Mouse (Mus musculus): ENCODE results near the gene Mapk3.

Gene Mapk3

DNA sequence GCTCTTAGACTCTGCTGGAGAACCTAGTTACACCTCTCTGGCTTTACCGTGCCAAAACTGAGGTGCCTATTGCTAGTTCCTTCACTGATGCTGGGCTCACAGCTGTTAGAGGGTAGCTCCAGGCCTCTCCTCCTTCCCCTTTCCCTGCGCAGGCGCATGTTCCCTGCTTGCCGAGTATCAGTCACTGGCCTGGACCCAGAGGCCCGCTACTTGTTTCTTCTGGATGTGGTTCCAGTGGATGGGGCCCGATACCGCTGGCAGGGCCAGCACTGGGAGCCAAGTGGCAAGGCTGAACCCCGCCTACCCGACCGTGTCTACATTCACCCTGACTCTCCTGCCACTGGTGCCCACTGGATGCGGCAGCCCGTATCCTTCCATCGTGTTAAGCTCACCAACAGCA, 23.3 kb downstream of the Mapk3 start:
- no peak for DNase-seq (ENCODE audit: low spot score in 2 of 2)

GRCm38 (mm10) chr7:126784469-126784868, 25.1 kb downstream of the Mapk3 start:
- no peak for DNase-seq (ENCODE audit: low spot score in 2 of 2)

DNA sequence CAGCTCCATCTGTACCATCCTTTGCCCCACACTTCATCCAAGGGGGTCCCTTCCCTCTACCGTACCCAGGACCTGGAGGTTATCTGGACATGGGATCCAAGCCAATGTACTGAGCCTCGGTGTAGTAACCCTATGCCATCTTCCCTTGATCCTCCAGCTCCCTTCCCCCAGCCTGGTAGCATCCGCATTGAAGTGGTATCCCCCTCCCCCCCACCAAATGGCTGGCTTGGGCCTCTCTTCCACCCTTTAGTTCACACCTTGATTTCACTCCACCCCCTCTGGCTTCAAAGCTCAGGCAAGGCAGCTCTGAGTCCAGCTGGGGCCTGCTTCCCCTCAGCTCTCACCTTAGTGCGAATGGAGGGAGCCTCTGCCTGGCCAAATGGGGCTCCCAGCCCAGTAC, 25.7 kb downstream of the Mapk3 start:
- DNase-seq (ENCODE audit: low spot score in 2 of 2) = no peak

DNA sequence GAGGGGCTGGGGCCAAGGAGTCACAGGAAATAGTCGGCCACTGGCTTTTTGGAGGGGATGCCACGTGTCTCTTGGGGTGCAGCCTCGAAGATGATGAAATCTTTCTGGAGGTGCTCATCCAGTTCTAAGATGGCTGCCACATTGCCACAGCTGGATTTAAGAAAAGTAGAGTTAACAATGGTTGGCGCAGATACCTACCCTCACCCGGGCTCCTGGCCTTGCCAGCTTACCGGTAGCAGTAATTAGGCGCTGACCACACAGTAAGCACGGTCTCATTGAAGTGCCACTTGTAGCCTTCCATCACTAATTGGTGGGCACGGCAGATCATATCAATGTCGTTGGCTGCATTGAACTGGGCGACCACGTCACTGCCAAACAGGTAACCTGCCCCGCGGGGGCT, 26.7 kb downstream of the Mapk3 start:
- DNase-seq (ENCODE audit: low spot score in 2 of 2) = no peak

- DNase-seq (ENCODE audit: low spot score in 2 of 2) = no peak
These were observed 29.7 kb downstream of the Mapk3 start for GRCm38 (mm10) chr7:126789141-126789540.

GRCm38 (mm10) chr7:126791851-126792720, 32.7 kb downstream of the Mapk3 start, which contains the start of gene Ppp4c:
Ppp4c (minus strand) TSS chr7:126792496.
- DNase-seq (ENCODE audit: low spot score in 2 of 2) = peak; percentile 93 to 96

- no peak for DNase-seq (ENCODE audit: low spot score in 2 of 2)
These were observed 33.5 kb downstream of the Mapk3 start for GRCm38 (mm10) chr7:126792721-126793443.

GRCm38 (mm10) chr7:126793456-126794270, 34.3 kb downstream of the Mapk3 start:
- DNase-seq (ENCODE audit: low spot score in 2 of 2) = no peak

DNA sequence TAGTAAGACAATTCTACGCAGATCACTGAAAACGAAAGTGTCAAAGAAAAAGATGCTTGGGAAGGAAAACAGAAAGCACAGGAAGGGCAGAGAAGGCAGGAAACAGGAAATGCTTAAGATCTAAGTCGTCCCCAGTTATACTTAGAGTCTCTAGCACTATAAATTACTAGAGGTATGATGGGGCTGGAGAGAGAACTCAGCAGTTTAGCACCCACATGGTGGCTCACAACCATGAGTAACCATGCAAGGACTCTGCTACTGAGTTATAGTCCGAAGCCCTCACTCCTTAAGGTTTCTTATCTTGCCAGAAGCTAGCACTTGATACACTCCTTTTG, 34.8 kb downstream of the Mapk3 start:
- no peak for DNase-seq (ENCODE audit: low spot score in 2 of 2)

DNA sequence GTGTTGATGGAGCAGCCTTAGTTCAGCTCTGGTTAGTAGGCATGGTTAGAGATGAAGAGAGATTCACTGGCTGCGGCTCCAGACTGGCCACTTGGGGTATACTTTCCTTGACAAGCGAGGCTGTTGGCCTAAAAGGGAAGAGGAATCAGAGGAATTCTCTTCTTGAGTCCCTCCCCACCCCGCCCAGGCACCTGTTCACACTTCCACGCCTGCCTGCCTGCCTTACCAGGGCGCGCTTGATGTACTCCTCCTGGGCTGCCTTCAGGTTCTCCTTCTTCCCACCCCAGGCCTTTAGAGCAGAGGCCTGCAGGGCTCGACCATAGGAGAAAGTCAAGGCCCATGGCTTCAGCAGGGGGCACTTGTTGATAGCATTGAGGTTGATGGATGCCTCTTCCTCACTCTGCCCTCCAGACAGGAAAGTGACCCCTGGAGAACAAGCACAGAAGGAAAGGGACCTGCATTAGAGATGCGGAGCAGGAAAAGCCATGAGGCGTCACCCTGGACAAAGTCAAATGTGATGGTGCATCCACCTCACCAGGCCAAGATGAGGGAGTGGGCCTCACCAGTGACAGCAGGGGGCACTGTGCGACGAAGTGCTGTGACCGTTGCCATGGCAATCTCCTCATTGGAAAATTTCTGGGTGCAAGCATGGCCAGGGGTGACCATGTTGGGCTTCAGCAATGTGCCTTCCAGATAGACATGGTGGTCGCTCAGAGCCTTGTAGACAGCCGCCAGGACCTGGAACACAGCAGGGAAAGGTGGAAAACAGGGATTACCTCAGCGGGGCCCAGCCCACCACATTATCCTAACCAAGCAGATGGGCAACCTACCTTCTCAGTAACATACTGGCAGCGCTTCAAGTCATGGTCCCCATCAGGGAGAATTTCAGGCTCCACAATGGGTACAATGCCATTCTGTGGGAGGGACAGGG, 36.3 kb downstream of the Mapk3 start:
- DNase-seq (ENCODE audit: low spot score in 2 of 2) = no peak

DNA sequence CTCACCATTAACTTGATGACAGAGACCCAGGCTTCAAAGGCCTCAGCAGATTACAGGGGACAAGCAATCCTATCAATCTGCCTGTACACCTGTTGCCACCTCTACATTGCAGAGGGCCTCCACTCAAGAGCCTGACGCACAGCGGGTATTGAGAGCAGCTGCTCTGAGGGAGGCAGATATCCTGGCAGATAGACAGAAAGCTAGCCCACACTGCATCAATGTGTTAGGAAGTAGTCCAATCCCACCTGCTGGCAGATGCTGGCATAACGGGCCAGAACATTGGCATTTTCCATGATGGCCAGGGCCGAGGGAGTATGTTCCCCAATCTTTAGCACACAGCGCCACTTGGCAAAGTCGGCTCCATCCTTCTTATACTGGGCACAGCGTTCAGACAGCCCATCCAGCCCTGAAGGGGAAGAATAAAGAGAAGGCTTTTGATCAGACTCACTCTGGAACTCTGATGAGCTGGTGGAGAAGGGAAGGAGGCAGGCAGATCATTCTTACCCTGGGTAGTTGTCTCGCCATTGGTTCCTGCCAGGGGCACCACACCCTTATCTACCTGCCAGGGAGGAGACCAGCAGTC, 37.0 kb downstream of the Mapk3 start:
- DNase-seq (ENCODE audit: low spot score in 2 of 2) = no peak

DNA sequence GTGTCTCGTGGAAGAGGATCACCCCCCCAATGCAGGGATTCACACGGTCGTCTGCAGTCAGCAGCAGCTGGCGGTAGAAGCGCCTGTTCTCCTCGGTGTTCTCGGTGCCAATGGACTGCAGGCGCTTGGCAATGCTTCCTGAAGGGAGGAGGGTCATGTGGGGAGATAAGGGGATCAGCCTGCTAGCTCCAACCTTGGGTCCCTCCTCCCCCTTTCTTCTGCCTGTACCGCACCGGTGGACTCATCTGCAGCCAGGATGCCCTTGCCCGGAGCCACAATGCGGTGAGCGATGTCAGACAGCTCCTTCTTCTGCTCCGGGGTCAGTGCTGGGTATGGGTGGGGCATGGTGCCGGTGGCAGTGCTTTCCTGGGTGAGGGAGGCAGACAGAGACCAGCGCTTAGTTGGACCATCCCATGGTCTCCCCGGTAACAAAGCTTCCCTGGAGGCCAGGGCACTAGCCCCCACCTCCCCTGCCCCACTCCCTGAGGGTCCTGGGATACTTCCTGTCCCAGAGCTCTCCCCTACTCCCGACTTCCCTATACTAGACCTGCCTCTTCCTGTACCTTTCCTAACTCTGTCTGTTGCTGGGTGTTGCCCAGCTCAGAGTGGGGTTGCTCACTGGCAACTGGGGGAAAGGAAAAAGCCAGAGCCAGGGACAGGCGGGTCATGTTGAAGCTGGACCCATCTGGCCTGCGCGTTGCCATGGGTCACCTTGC, 38.2 kb downstream of the Mapk3 start, which contains the start of gene Fam57b:
Fam57b (plus strand) TSS at position 258 of the 716 bp plus-strand sequence.
- DNase-seq (ENCODE audit: low spot score in 2 of 2) = no peak

- DNase-seq (ENCODE audit: low spot score in 2 of 2) = no peak
These were observed 39.0 kb downstream of the Mapk3 start for GRCm38 (mm10) chr7:126798127-126799049.

DNA sequence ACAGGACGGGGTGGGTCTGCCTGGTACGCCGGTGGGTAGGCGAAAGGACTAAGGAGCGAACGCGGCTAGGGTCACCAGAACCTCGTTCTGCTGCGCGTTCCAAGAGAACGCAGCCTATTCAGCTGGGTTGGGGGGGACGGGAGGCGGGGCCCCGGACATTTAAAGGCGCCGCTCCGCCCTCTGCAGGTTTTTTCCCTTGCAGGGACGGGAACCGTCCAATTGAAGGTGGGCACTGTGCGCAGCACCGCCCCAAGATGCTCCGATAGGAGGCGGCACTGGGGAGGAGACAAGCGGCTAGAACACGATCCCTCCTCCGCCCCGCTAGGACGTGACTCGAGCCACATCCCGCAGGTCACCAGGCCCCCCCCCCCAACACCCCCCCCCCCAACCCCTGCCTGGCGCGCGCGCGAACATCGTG, 39.7 kb downstream of the Mapk3 start:
- DNase-seq (ENCODE audit: low spot score in 2 of 2) = peak; percentile 93 to 98

DNA sequence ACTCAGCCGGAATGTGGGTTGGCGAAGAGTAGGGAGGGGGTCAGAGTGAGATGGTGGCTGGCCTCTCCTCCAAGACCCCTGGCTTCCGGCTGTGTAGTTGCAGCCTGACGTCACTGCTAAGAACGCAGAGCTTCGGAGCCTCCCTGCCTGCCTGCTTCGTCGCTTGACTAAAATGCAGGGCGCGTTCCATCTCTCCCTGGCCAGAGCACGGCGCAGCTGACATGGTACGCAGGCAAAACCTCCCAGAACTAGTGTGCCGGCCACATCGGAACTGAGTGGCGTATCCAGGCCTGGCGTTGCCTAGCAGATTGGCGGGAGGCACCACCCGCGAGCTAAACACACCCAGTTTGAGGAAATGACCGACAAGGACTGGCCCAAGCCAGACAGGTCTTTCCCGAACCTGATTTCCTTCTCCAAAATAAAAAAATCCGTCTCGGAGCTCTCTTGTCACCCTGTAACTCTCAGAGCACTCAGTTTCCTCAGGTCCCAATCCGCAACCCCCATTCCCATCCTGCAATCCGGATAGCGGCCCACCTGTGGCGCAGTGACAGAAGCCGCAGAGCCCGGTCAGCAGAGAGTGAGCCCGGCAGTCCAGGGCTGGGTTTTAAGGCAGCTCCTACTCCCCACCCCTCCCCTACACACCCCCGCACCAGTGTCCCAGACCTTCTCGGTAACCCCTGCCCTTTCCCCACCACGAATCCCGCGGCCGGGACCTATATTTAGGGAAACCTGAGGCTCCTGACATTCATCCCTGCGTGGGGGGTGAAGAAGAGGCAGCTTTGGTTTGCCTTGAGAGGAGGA, 40.3 kb downstream of the Mapk3 start:
- DNase-seq (ENCODE audit: low spot score in 2 of 2) = peak; percentile 42 to 74

GRCm38 (mm10) chr7:126800269-126801056, 41.1 kb downstream of the Mapk3 start:
- DNase-seq (ENCODE audit: low spot score in 2 of 2) = no peak

DNA sequence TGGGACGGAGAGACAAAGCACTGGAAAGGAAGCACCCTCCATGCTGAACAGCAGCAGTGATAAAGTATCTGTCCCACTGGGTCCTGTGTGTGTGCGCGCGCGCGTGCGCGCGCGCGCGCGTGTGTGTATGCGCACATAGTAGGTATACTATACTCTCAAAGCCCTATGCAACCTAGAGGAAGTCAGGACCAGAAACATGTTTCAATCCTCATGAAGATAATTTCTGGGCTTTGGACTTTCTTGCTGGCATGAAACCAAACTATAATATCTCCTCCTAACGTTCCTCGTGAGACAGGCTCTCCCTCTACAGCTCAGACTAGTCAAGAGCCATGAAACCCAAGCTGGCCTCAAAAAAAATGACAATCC, 41.6 kb downstream of the Mapk3 start:
- no peak for DNase-seq (ENCODE audit: low spot score in 2 of 2)
